Mouse (Mus musculus) thymus, postnatal 25 days (tissue): ENCODE measurements at regions not wholly inside any gene's neighbourhood (a gene's known extent, or its start where the extent isn't known, plus 50 kb on each side); places are given as distances from the start of the nearest gene placed in this dataset.

Experiments
- DNase-seq: peaks from one replicate; pipeline ENCODE4 v3.0.0; 2022

GRCm38 (mm10) chr6:143559316-143559715 is 392.3 kb downstream of the Etnk1 start:
- no peak for DNase-seq

GRCm38 (mm10) chr6:143561316-143562088 is 394.5 kb downstream of the Etnk1 start:
- no peak for DNase-seq

- DNase-seq = no peak
Observed at GRCm38 (mm10) chr6:143571356-143572115, 404.5 kb downstream of the Etnk1 start.

- DNase-seq = no peak
Observed at GRCm38 (mm10) chr6:143579223-143579622, 412.2 kb downstream of the Etnk1 start.

GRCm38 (mm10) chr6:143589666-143590065 is 422.6 kb downstream of the Etnk1 start:
- DNase-seq = no peak

GRCm38 (mm10) chr6:143590231-143590630 is 423.2 kb downstream of the Etnk1 start:
- DNase-seq = no peak

- no peak for DNase-seq
Observed at GRCm38 (mm10) chr6:143592490-143592889, 425.5 kb downstream of the Etnk1 start.

GRCm38 (mm10) chr6:143595486-143595885 is 428.5 kb downstream of the Etnk1 start:
- DNase-seq = no peak

GRCm38 (mm10) chr6:143597414-143597813 is 430.4 kb downstream of the Etnk1 start:
- DNase-seq = no peak

GRCm38 (mm10) chr6:143598916-143599315 is 431.9 kb downstream of the Etnk1 start:
- no peak for DNase-seq

GRCm38 (mm10) chr6:143609100-143609499 is 442.1 kb downstream of the Etnk1 start:
- DNase-seq = peak; percentile 17

- DNase-seq = no peak
Observed at GRCm38 (mm10) chr6:143612966-143613365, 445.9 kb downstream of the Etnk1 start.

- no peak for DNase-seq
Observed at GRCm38 (mm10) chr6:143614431-143614987, 447.5 kb downstream of the Etnk1 start.

GRCm38 (mm10) chr6:143615361-143615760 is 448.3 kb downstream of the Etnk1 start:
- DNase-seq = no peak

GRCm38 (mm10) chr6:143616386-143616785 is 449.4 kb downstream of the Etnk1 start:
- no peak for DNase-seq

- no peak for DNase-seq
Observed at GRCm38 (mm10) chr6:143618558-143618957, 451.5 kb downstream of the Etnk1 start.

GRCm38 (mm10) chr6:143620583-143620982 is 453.6 kb downstream of the Etnk1 start:
- no peak for DNase-seq

- no peak for DNase-seq
Observed at GRCm38 (mm10) chr6:143622161-143622560, 455.1 kb downstream of the Etnk1 start.

GRCm38 (mm10) chr6:143624901-143625300 is 457.9 kb downstream of the Etnk1 start:
- no peak for DNase-seq

GRCm38 (mm10) chr6:143631581-143631980 is 464.6 kb downstream of the Etnk1 start:
- no peak for DNase-seq

GRCm38 (mm10) chr6:143633710-143634109 is 466.7 kb downstream of the Etnk1 start:
- no peak for DNase-seq

- no peak for DNase-seq
Observed at GRCm38 (mm10) chr6:143634334-143634733, 467.3 kb downstream of the Etnk1 start.

- no peak for DNase-seq
Observed at GRCm38 (mm10) chr6:143635043-143635442, 468.0 kb downstream of the Etnk1 start.

GRCm38 (mm10) chr6:143640652-143641051 is 473.6 kb downstream of the Etnk1 start:
- DNase-seq = no peak
